Mouse (Mus musculus) adrenal gland (tissue): ENCODE data around the gene Bbof1.

Experiments
- intact Hi-C: fragments of 180-260 bp; cut with DNase I; formaldehyde crosslinking; loops from one replicate; pipeline ENCODE4 v1.15.1; 2025
- long read RNA-seq, 2 experiments: library from polyadenylated mRNA; unstranded; transcript quantifications; one replicate each; pipeline ENCODE4 v2.0.0; 2020; ENCODE audit warnings: borderline replicate concordance in 1 of 2; ENCODE audit not compliant: insufficient replicate concordance in 1 of 2

Bbof1 gene
- long read RNA-seq, experiment 1, partial matches to known transcripts = 0 of 1 reads
- long read RNA-seq, experiment 1, other reads (novel, unspliced or antisense) = 1 of 1 reads
- long read RNA-seq, experiment 2, partial matches to known transcripts = 2 of 2 reads
- long read RNA-seq, experiment 2, other reads (novel, unspliced or antisense) = 0 of 2 reads

- intact Hi-C loops = no loop called here
Observed at GRCm38 (mm10) chr12:84408819-84409507, at the start of gene Bbof1, which contains the start of gene Entpd5. Gene Bbof1, plus strand, starts transcription at chr12:84409071. Gene Entpd5, minus strand, starts transcription at chr12:84409029.

DNA sequence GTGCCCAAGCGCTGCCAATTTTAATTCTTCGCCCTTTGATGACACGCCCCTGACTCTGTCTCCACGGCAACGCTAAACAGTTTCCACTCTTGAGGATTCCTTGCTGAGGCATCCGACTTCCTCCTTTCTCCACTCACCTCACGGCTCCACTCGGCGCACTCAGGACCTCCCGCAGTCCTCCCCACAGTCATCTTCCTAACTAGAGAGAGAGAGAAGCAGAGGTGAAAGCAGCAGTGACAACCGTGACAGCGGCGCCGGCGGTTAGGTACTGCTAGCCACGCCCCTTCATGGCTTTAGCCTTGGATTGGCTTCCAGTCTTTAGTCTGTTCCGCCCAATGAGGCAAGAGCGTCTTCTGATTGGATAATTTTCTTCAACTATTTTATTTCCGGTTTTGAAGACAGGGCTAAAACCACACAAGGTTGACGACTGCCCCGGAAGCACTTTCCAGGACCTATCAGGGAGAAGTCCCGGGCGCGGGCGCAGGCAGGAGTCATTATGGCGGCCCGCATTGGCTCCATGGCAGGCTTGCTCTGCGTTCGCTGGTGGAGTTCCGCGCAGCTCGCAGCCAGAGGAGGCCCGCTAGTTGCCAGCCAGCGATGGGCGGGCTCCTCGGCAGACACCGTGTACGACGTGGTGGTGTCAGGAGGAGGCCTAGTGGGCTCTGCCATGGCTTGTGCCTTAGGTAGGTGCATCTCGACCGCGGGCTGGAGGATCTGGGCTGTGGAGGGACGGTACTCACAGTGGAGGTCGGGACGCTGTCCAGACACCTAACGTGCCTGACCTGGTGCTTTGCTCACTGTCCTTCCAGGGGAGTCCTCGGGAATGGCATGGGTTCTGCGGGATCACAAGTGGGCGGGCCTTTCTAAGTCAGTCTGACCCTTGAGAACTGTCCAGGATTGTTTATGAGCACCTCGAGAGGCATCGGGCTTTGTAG is 47.0 kb upstream of the Bbof1 start, which contains the start of the genes Coq6 and Fam161b:
Gene Coq6, plus strand, starts transcription at position 103 of the 935 bp plus-strand sequence.
Gene Fam161b, minus strand, starts transcription at position 279 of the 935 bp plus-strand sequence.
- intact Hi-C loops = no loop called here

DNA sequence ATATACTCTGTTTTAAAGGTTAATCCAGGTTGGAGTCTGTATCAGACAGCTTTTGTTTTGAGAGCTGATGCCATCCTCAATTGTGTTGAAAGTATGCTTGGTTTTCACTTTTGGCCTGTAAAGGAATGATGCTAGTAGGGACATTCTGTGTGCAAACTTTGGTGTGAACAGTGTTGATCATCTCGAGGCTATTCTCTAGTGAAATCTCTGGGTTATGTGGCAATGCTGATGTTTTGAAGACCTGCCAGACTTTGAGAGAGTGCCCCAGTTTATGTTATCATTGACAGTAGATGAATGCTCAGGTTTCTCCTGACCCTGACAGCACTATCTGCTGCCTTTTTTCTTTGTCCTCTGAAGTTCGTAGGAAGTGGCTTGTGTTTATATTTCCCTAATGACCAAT is 46.0 kb upstream of the Bbof1 start:
- intact Hi-C loops = no loop called here

DNA sequence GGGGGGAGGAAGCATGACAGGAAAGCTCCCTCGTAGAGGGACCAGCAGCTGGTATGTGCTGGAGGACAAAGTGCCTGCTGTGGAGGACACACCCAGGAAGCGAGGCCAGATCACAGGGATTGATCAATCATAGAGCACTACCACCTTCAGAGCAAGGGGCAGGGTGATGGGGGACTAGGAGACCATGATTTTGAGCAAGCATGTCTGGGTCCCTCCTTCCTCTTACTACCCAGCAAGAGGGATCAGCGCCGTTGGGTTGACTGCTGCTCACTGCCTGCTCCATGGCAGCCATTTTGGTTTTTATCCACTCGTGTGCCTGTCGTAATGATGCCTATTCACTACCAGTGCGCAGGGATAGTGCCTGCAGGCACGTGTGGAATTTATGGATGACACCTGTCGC is 44.6 kb upstream of the Bbof1 start:
- intact Hi-C loops = no loop called here

DNA sequence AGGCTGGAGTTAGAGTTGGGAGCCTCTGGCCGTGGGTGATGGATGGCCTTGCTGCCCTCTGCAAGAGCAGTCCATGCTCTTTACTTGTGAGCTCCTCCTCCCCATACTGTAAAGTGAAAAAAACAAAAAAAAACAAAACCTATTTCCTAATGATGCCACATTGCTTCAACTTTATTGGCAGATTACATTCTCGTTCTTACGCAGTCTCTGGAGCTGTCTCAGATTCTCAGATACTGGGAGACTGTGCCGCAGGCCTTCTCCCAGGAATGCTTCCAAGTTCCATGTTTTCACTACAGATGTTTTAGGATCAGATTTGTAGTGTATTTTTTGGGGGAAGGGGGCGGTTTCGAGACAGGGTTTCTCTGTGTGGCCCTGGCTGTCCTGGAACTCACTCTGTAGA is 43.7 kb upstream of the Bbof1 start:
- intact Hi-C loops = no loop called here

DNA sequence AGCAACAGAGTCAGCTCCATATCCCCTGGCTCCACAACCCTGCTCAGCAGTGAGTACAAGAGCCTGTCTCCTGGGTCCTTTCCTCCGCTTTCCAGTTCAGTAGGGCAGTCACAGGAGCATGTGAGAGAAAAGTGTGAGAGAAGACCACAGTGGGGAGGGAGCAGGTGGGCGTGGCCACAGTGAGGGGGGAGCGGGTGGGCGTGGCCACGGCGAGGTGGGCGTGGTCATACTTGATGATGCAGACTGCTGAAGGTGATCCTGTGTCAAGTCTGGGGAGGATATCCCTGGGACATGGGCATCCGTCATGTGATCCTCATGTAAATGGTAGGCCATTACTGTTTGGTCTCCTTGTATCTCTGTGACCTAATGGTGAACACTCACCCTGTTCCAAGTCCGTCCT is 41.9 kb upstream of the Bbof1 start:
- intact Hi-C loops = no loop called here

DNA sequence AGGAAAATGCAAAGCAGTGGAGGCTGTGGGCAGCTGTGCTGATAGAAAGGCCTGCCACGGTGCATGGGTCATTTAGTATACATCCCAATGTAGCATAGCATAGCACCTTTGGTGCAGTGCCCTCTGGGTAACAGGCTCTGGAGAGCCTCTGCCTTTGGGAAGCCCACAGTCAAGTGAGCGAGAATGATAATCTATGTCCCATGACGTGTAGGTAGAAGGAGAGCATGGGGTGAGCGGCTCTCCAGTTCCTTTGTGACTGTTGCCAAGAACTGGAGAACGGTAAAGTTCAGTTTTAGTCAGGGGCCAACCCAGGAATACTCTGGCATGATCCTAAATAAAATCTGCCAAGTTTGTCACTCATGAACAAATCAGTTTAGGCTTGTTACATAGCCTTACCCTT is 37.2 kb upstream of the Bbof1 start:
- intact Hi-C loops = no loop called here

DNA sequence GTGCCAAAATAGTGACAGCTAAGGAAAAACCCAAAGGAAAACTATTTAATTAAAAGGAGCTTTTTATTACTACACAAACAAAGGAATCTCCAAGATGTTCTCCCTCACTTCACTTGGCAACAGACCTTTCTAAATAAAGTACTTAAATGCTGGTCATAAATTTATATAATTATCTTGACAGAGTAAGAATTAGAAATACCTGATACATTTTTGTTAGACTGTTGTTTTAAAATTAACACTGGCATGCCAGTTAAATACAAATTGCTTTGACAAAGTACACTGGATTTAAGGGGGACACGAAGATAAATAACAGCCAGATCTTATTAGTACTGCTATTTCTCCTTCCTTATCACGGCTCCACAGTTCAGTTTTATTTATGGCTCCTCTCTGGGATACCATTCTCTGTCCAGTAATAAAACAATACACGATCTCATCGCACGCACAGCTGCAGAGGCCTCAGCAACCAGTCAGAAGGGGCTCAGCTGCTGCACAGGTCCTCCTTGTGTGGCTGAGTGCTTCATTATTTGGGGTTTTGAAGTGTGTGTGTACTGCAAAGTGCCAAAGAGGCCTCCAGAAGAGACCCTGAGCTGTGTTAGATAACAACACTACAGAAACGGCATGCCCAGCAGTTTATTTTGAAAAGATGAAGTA is 34.9 kb upstream of the Bbof1 start:
- intact Hi-C loops = no loop called here

GRCm38 (mm10) chr12:84382369-84382768 is 26.5 kb upstream of the Bbof1 start:
- intact Hi-C loops = no loop called here

GRCm38 (mm10) chr12:84384644-84385081 is 24.2 kb upstream of the Bbof1 start:
- intact Hi-C loops = no loop called here

DNA sequence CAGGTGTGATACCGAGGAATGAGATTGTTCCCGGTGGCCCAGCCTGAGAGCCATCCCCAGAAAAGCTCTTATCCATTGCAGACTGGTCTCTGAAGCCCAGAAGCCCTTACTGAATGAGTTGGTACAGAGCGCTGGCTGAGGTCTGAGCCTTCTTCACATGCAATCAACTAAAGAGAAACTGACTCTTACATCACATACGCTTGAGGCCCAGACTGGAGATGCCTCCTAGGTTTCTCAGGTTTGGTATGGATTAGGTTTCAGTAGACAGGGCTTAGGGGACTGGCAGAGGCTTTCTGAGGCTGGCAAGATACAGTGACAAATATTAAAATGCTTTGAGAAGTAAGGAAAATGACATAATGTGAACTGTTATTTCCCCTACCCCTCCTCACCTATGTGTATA is 23.5 kb upstream of the Bbof1 start:
- intact Hi-C loops = no loop called here

GRCm38 (mm10) chr12:84388097-84388496 is 20.8 kb upstream of the Bbof1 start:
- intact Hi-C loops = no loop called here

GRCm38 (mm10) chr12:84388774-84389400 is 20.0 kb upstream of the Bbof1 start:
- intact Hi-C loops = no loop called here

DNA sequence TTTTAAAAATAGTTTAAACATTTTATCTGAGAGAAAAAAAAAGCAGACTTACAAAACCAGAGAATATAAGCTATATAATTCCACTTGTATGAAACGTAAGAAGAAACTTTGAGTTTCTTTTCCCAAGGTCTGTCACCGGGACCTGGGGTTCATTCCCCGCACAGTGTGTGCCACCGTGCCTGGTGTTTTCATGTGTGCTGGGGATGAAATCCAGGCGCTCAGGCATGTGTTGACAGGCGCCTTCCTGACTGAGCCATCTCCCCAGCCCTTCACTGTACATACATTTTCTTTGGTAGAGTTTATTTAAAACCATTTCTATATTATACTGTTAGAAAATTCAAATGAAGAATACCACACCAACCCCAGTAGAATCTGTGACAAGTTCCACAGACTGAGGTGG is 18.5 kb upstream of the Bbof1 start:
- intact Hi-C loops = no loop called here

DNA sequence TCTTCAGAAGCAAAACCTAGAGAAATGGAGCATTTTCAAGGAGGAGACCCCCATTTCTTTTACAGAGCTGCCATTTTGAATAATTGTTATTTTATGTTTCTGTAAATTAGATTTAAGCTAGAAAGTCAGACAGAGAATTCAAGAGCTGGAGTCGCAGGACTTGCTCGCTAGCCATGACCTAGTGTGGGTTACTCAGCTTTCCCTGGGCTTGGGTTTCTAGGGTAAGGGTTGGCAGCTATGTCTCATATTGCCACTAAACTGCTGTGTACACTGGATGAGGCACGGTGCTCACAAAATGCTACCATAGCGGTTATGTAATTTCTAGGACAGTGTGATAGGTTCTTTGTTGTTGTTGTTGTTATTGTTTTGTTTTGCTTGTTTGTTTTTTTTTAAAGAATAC is 16.2 kb upstream of the Bbof1 start:
- intact Hi-C loops = no loop called here

- intact Hi-C loops = no loop called here
Observed at GRCm38 (mm10) chr12:84393847-84394246, 15.0 kb upstream of the Bbof1 start.

GRCm38 (mm10) chr12:84396947-84397679 is 11.8 kb upstream of the Bbof1 start:
- intact Hi-C loops = no loop called here

DNA sequence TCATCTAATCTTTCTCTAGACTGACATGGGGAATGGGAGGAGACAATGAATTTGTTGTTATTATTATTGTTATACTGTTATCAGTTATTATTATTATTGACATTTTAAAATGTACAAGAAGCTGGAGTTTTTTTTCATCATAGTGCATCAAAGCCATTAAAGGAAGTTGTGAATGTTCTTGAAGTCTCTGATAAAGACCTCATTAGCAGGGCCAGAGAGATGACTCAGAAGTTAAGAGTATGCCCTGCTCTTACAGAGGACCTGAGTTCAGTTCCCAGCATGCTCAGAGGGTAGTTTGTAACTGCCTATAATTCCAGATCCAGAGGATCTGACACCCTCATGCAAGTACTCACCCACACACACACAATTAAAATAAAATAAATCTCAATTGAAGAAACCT is 11.2 kb upstream of the Bbof1 start:
- intact Hi-C loops = no loop called here

DNA sequence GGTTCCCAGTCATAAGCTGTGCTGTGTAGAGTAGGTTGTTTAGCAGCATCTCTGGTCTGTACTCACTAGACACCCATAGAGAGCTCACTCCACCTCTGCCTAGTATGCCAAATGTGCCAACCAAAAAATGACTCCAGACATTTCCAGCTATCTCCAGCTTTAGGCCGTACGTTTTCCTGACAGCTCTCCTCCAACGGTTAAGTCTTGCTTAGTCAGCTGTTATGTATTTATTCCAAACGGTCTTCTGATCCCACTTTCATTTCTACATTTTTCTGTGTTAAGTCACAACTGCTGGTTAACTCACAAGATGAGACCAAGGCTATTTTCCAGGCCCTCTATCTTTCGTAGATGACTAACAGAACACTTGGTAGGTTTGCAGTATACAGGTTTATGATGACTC is 10.2 kb upstream of the Bbof1 start:
- intact Hi-C loops = no loop called here

- intact Hi-C loops = no loop called here
Observed at GRCm38 (mm10) chr12:84399135-84399534, 9.7 kb upstream of the Bbof1 start.
